In genomic region chr4:139587370-139587769, GRCm38 (mm10) we compare ENCODE assay signal across 13 mouse cellular contexts. TPM values are rescaled to one million over a fixed set of nuclear protein-coding genes. Genes with fewer than 3 reads are reported as not detected.
A peak's percentile ranks its signal among the peaks of the same experiment; 100 is the strongest.
DNase-seq lines count a peak whose midpoint lies in the region; ATAC-seq and TF ChIP-seq lines count a peak whose summit lies in the region.
"Had no signal": no experiment of that assay in that cellular context is flagged by ENCODE, and none has a peak within 500 bp of the region (broad histone marks: within the 10 kb centered on the region; RNA-seq: fewer than 3 reads in every experiment).

No protein-coding gene starts in this region.

- DNase-seq in cerebellum, postnatal 25 days, result peak; percentile 53 to 69
- DNase-seq in cerebellum, postnatal 4 days (ENCODE audit: low spot score in 2 of 2), result no peak
- DNase-seq in lung, embryonic 14.5 days, result peak; percentile 26
- no peak for DNase-seq in lung, adult 2 months
- peak; percentile 19 for DNase-seq in heart, postnatal 25 days (ENCODE audit: low spot score)
- peak; percentile 71 for DNase-seq in lung, postnatal 36 days
- DNase-seq in gastrocnemius, adult 8-10 months (ENCODE audit: low spot score in 2 of 2), result no peak
- DNase-seq in spleen, adult 18-20 months, result no peak
- DNase-seq: embryo, embryonic 11 days; left cerebral cortex, postnatal 4 days had no signal

- intact Hi-C loops in heart, postnatal 25 days (cut with DNase I), result no loop called here

- no peak for TF ChIP-seq CTCF in lung, embryonic 14.5 days (IDR thresholded peaks at IDR 0.05; ENCODE audit: low read depth)
- TF ChIP-seq CTCF in lung, adult 2 months (IDR thresholded peaks at IDR 0.05; ENCODE audit: insufficient read depth, low read length), result no peak

- WGBS in lung, embryonic 14.5 days, result 75% methylated on average over 4 of the region's 4 CpGs
- WGBS in lung, adult 2 months, result 41% methylated on average over 4 of the region's 4 CpGs

- H3K4me2 ChIP-seq in lung, embryonic 14.5 days, result no peak overlapping the region

- no peak overlapping the region for H3K9ac ChIP-seq in lung, embryonic 14.5 days

- H3K27me3 ChIP-seq in lung, embryonic 14.5 days (ENCODE audit: insufficient read depth, low read length), result no peaks in the 10 kb centered on the region

- ATAC-seq in lung, embryonic 14.5 days (ENCODE audit: insufficient read depth), result no peak
- ATAC-seq: hindbrain, embryonic 16.5 days; midbrain, embryonic 16.5 days had no signal

- H3K9me3 ChIP-seq in lung, embryonic 14.5 days (ENCODE audit: low read depth, low read length), result no peaks in the 10 kb centered on the region

- peaks cover 10% of the 10 kb centered on the region for H3K4me1 ChIP-seq in lung, embryonic 14.5 days (ENCODE audit: insufficient read depth)
- peaks cover 12% of the 10 kb centered on the region for H3K4me1 ChIP-seq in lung, adult 2 months (ENCODE audit: control insufficient read depth, insufficient read depth, low read length)

- TF ChIP-seq POLR2A in lung, adult 2 months (IDR thresholded peaks at IDR 0.05; ENCODE audit: borderline replicate concordance, extremely low read depth, low read depth, low read length), result no peak

- H3K36me3 ChIP-seq in lung, embryonic 14.5 days (ENCODE audit: insufficient read depth), result no peaks in the 10 kb centered on the region

- peak overlapping the region; percentile 50; the same call in 1 of the 2 replicates for H3K27ac ChIP-seq in lung, embryonic 14.5 days (ENCODE audit: low read depth)

- H3K4me3 ChIP-seq in lung, embryonic 14.5 days (ENCODE audit: low read depth, low read length), result no peak overlapping the region
- no peak overlapping the region for H3K4me3 ChIP-seq in lung, adult 2 months (replicated peaks; ENCODE audit: extremely low read depth, low read depth, low read length)

RNA-seq across cellular contexts. Expression of gene Gm21969, which starts 15.6 kb away (rescaled TPM):
- polyA plus RNA-seq in lung, embryonic 14.5 days (2014; fragmentation: Nextera tagmentation; extraction: Ambion mirVana), result not detected in 2 replicates
- polyA plus RNA-seq in lung, adult 2 months (2012; rRNA removed), result 0.02 TPM in 1 of 2 replicates, not detected in the other
- not detected for total RNA-seq in heart, postnatal 25 days (2021)
- total RNA-seq in gastrocnemius, adult 8-10 months (2022), result not detected
- polyA plus RNA-seq: hindbrain, embryonic 16.5 days; midbrain, embryonic 16.5 days; testis, adult 2 months had no signal

RNA-seq across cellular contexts. Expression of gene Aldh4a1, which starts 35.3 kb away (rescaled TPM):
- polyA plus RNA-seq in lung, embryonic 14.5 days (2014; fragmentation: Nextera tagmentation; extraction: Ambion mirVana), result 11.7 and 13.8 TPM in 2 replicates
- polyA plus RNA-seq in lung, adult 2 months (2012; rRNA removed), result 42.9 and 44.5 TPM in 2 replicates
- total RNA-seq in heart, postnatal 25 days (2021), result 10 to 100 TPM; 64.1 to 68.5 TPM
- total RNA-seq in gastrocnemius, adult 8-10 months (2022), result 10 to 100 TPM; 59.0 to 74.1 (median 66.3) TPM

RNA-seq across cellular contexts. Expression of gene Iffo2, which starts 57.0 kb away (rescaled TPM):
- polyA plus RNA-seq in lung, embryonic 14.5 days (2014; fragmentation: Nextera tagmentation; extraction: Ambion mirVana), result 7.7 TPM in 2 replicates
- 7.4 and 9.5 TPM in 2 replicates for polyA plus RNA-seq in lung, adult 2 months (2012; rRNA removed)
- 1 to 10 TPM; 5.5 to 6.0 TPM for total RNA-seq in heart, postnatal 25 days (2021)
- 1 to 10 TPM; 1.2 to 1.9 (median 1.7) TPM for total RNA-seq in gastrocnemius, adult 8-10 months (2022)

Comparison
In these comparisons a context has a peak if more than half of its experiments do, and no peak if none do; other contexts are left out.
1. DNase-seq: peak in cerebellum, postnatal 25 days (2 of 2), lung, embryonic 14.5 days (single experiment), heart, postnatal 25 days (single experiment) and lung, postnatal 36 days (single experiment); none in cerebellum, postnatal 4 days (0 of 2), lung, adult 2 months (single experiment), gastrocnemius, adult 8-10 months (0 of 2) and spleen, adult 18-20 months (0 of 2).